Mouse (Mus musculus): ENCODE results near the gene Dab1. TPM values are rescaled to one million over a fixed set of nuclear protein-coding genes. Genes with fewer than 3 reads are reported as not detected.

Dab1 gene
- total RNA-seq, 2 experiments from 2014 or later, result 0.21 TPM; not detected in 1

GRCm38 (mm10) chr4:104206639-104207038 is 587.5 kb downstream of the Dab1 start:
- no peak for DNase-seq
- intact Hi-C loops (cut with DNase I; ENCODE audit: low total_unique reads), result no loop called here

- no peak for DNase-seq
- intact Hi-C loops (cut with DNase I; ENCODE audit: low total_unique reads), result no loop called here
Observed at GRCm38 (mm10) chr4:104209081-104209480, 589.9 kb downstream of the Dab1 start.

GRCm38 (mm10) chr4:104210796-104211195 is 591.6 kb downstream of the Dab1 start:
- DNase-seq, result no peak
- intact Hi-C loops (cut with DNase I; ENCODE audit: low total_unique reads), result no loop called here

DNA sequence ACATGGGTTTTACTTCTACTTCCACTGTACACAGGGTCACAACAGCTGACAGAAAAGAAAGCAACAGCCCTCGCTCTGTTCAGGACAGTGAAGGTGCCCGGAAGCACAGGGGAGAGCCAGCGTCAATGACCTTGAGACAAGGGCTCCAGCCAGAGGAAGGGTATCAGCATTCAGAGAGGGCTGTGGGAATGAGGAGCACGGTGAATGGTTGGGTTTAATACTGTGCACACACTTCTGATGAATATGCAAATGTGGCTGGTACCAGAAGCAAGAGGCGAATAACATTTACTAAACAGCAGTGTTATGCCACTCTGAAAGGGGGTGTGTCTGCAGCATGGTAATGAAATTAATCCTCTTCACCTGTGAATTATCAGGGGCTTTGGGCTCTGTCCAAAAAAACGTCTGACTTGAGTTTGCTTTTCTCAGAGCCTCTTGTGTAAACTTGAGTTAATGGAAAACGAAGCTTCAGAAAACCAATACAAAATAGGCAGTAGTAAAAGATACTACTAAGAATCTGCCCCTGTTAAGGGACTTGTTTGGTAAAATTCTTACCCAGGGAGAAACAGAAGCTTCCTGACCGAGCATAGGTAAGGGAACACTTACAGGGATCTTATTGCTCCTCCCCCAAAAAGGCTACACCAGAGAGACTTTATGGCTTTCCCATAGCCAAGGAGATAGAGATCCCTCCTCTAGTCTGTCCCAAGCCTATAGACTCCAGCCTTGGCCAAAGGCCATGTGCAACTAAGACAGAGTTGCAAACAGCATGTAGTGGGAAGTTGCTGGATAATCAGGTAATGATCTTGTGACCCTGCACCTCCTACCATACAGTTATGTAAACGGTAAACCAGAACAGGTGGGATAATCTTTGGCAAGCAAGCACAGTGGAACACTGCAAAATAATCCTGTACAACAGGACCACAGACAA is 592.6 kb downstream of the Dab1 start:
- intact Hi-C loops (cut with DNase I; ENCODE audit: low total_unique reads), result no loop called here
- no peak for DNase-seq

- DNase-seq, result no peak
- intact Hi-C loops (cut with DNase I; ENCODE audit: low total_unique reads), result no loop called here
Observed at GRCm38 (mm10) chr4:104214724-104215123, 595.6 kb downstream of the Dab1 start.

GRCm38 (mm10) chr4:104217336-104217735 is 598.2 kb downstream of the Dab1 start:
- intact Hi-C loops (cut with DNase I; ENCODE audit: low total_unique reads), result no loop called here
- no peak for DNase-seq

DNA sequence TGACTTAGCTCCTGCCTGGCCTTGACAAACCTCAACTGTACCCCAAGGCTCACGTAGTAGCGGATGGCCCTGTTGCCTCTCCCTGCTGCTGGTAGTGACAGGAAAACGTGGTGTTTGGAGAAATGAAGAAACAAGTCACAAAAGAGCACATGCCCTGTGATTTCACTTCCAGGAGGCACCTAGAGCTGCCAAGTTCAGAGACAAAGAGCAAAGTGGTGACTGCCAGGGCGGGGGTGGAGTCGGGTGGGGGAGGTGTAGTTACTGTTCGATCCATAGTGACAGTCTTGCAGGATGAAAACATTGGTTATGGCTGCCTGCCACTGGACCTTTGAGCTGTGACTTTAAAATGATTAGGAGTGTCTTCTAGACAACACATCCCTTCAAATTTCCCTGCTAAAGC is 599.6 kb downstream of the Dab1 start:
- no peak for DNase-seq

DNA sequence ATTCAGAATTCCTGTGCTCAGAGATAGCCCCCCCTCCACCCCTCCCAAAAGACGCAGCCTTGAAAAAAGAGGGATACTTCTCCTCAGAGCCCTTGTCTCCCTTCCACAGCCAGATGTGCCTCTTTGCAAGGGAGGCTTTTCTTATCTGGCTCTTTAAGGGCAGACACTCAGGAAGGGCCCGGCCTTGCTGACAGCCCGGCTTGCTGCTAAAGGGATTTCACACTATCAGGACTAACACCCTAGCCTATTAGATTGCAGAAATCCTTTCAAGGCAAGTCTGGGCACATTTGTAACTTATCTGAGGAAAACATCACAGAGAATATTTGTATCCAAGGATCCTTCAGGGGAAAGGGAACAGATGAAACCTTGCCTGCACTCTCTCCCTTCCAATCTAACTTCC is 600.9 kb downstream of the Dab1 start:
- DNase-seq, result no peak
- intact Hi-C loops (cut with DNase I; ENCODE audit: low total_unique reads), result no loop called here

More for the DNA sequence above, 599.6 kb downstream of the Dab1 start:
- intact Hi-C loops (cut with DNase I; ENCODE audit: low total_unique reads), result no loop called here

- intact Hi-C loops (cut with DNase I; ENCODE audit: low total_unique reads), result no loop called here
- DNase-seq, result no peak
Observed at GRCm38 (mm10) chr4:104229296-104229695, 610.1 kb downstream of the Dab1 start.

DNA sequence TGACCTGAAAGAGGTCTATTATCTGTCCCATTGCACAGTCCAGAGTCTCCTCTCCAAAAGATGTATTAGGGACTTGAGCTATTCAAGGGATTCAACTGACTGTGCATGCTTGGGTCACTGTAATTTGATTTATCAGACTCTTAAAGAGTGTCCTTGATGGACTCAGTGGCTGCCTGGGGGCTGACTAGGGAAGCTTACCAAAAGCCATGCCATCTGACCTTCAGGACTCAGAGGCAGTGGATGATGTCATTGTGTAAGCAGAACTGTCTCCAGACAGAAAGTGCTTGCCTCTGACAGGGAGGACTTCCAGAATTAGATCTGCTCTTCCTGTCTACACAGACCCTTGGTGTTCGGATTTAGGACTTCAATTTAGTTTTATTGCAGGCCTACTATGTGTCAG is 627.3 kb downstream of the Dab1 start:
- no peak for DNase-seq
- intact Hi-C loops (cut with DNase I; ENCODE audit: low total_unique reads), result no loop called here

DNA sequence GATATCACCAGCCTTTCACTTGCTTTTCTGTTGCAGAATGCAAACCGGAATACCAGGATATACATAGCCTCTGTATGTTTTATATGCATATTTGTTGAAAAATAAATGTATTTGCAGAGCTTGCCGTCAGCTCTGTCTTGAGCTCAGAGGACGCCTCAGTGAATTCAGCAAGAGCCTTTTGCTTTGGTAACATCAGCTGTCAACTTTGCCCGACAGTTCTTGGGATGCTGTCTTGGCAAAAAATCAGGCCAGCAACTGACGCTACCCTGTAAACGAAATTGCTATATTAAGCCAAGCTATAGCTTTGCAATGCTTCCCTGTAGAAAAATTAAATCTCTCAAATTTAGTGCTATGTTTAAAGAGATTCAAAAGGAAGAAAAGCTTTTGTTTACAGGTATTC is 630.3 kb downstream of the Dab1 start:
- DNase-seq, result no peak

GRCm38 (mm10) chr4:104257776-104258175 is 638.6 kb downstream of the Dab1 start:
- intact Hi-C loops (cut with DNase I; ENCODE audit: low total_unique reads), result no loop called here
- no peak for DNase-seq

More for the DNA sequence above, 630.3 kb downstream of the Dab1 start:
- intact Hi-C loops (cut with DNase I; ENCODE audit: low total_unique reads), result no loop called here

- DNase-seq, result no peak
- intact Hi-C loops (cut with DNase I; ENCODE audit: low total_unique reads), result no loop called here
Observed at GRCm38 (mm10) chr4:104269422-104270172, 650.4 kb downstream of the Dab1 start.

GRCm38 (mm10) chr4:104270173-104270557 is 651.0 kb downstream of the Dab1 start:
- intact Hi-C loops (cut with DNase I; ENCODE audit: low total_unique reads), result no loop called here
- no peak for DNase-seq

DNA sequence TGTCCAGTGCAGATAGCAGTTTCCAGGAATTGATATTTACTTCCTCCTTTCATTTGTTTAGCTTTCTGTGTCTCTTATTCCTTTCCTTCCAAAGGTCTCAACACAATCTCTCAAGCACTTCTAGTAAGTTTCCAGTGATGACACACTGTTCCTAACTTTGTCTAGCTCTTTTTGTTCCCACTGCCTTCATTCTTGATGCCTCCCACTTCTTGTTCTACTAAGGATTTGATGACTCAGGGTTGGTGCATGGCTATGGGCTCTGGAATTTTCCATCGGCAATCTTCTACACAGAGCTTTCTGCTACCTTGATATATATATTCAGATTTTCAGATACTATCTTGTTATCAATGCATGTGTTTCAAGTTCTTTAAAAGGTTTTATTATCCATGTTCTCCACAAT is 656.1 kb downstream of the Dab1 start:
- intact Hi-C loops (cut with DNase I; ENCODE audit: low total_unique reads), result no loop called here
- DNase-seq, result no peak

DNA sequence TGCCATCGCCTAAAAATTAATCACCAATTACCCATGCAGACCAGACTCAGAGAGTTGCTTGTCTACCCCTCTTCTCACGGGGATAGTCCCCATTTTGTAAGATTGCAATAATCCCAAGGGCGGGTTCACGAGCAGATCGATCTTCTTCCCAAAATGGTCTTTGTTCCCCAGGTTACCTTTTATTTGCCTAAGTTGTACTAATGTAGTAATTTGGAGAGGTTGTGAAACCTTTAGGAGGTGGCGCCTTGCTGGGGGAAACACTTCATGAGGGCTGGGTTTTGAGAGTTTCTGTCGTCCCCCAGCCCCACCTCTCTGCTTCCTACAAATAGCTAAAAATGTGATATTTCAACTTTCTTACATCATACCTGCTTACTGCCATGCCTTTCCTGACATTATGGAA is 657.8 kb downstream of the Dab1 start:
- intact Hi-C loops (cut with DNase I; ENCODE audit: low total_unique reads), result no loop called here

DNA sequence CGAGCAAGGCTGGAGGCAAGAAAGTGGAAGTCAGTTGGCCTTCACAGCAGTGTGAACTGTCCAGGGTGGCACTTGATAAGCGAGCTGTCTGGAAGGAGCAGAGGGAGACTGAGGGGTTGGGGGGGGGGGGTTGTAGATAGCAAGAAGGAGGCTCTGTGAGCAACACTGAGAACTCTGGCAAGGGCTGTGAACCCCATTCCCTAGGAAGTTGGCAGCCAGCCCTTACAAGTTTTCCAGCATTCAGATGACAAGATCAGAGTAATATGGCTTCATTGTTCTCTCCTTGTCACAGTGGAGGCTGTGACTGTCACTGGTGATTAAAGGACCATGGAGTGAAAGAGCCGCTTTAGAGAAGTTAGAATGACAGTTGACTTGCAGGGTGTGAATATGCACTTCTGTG is 662.4 kb downstream of the Dab1 start:
- intact Hi-C loops (cut with DNase I; ENCODE audit: low total_unique reads), result no loop called here
- DNase-seq, result no peak

More for the DNA sequence above, 657.8 kb downstream of the Dab1 start:
- no peak for DNase-seq

DNA sequence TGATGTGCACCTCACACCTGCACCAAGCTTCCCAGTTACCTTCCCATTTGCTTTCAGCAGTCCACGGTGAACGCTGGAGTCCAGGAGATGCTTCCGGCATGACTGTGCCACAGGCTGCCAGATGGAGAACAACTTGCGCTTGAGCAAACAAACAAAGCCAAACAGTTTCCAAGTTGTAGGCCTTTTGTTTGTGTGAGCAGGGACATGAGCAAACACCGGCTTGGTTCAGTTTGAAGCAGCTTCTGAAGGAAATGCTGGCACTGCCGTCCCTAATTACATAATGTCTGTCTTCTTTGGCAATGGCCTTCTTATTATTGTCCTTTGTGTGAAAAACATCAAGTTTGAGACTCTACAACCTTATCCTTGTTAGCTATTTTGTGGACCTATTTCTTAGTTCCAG is 664.7 kb downstream of the Dab1 start:
- intact Hi-C loops (cut with DNase I; ENCODE audit: low total_unique reads), result no loop called here
- no peak for DNase-seq

- intact Hi-C loops (cut with DNase I; ENCODE audit: low total_unique reads), result no loop called here
- DNase-seq, result no peak
Observed at GRCm38 (mm10) chr4:104288401-104288800, 669.2 kb downstream of the Dab1 start.

DNA sequence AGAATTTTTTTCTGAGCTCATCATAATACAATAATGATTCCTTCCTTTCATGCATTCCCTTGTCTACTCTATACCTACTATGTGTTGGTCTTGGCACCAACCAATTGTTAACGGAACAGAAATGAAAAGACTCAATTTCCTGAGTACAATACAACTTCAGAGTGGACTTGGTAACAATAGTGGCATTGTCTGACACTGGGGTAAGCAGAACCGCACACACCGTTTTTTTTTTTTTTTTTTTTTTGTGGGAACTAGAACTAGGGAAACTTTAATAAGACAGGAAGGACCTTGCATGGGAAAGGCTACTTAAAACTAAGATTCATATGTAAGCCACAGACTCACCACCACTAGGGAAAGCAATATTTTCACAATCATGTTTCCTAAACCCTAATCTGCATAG is 682.6 kb downstream of the Dab1 start:
- no peak for DNase-seq
- intact Hi-C loops (cut with DNase I; ENCODE audit: low total_unique reads), result no loop called here
